Mouse (Mus musculus) thymus, adult 2 months (tissue): Measurements from ENCODE around the gene Rft1. TPM values are rescaled to one million over a fixed set of nuclear protein-coding genes. Genes with fewer than 3 reads are reported as not detected.

ENCODE experiments used
- DNase-seq: peaks from one replicate; pipeline ENCODE4 v3.0.0; 2021
- H3K27ac ChIP-seq: fragments of 200-500 bp; 2 replicates; pipeline ENCODE4 v1.5.1; 2012; ENCODE audit warnings: low read length, control low read depth; ENCODE audit not compliant: control insufficient read depth, insufficient read depth
- H3K27me3 ChIP-seq: fragments of 200-500 bp; 2 replicates; pipeline ENCODE4 v1.6.1; 2012; ENCODE audit warnings: mild to moderate bottlenecking, low read length, moderate library complexity, mixed read lengths; ENCODE audit not compliant: control insufficient read depth, insufficient read depth
- H3K36me3 ChIP-seq: fragments of 200-500 bp; 2 replicates; pipeline ENCODE4 v1.6.1; 2012; ENCODE audit warnings: mild to moderate bottlenecking, low read length, moderate library complexity; ENCODE audit not compliant: control insufficient read depth, insufficient read depth
- H3K4me1 ChIP-seq: fragments of 200-500 bp; replicated peaks from 2 replicates; pipeline ENCODE4 v1.6.1; 2012; ENCODE audit warnings: low read length; ENCODE audit not compliant: control insufficient read depth, insufficient read depth
- H3K4me3 ChIP-seq: fragments of 200-500 bp; 2 replicates; pipeline ENCODE4 v1.5.1; 2012; ENCODE audit warnings: mild to moderate bottlenecking, low read length, control low read depth, moderate library complexity; ENCODE audit not compliant: control insufficient read depth, insufficient read depth
- CTCF ChIP-seq: fragments of 200-500 bp; IDR thresholded peaks from 2 replicates; pipeline ENCODE4 v1.5.1; 2012; ENCODE audit warnings: mild to moderate bottlenecking, control low read depth, low read length, moderate library complexity, borderline replicate concordance; ENCODE audit not compliant: control insufficient read depth, poor library complexity, insufficient read depth; ENCODE audit errors: extremely low read depth
- POLR2A ChIP-seq: fragments of 200-500 bp; IDR thresholded peaks from 2 replicates; pipeline ENCODE4 v1.6.1; 2012; ENCODE audit warnings: mild to moderate bottlenecking, low read length, control low read depth, moderate library complexity; ENCODE audit not compliant: control insufficient read depth, poor library complexity, insufficient read depth; ENCODE audit errors: extremely low read depth
- WGBS: fragments of 180-500 bp; shearing (Covaris S2); methylation state at CpG from one replicate; pipeline ENCODE4 v1.1.7; 2018; 5-methylcytosine and 5-hydroxymethylcytosine counted together
- polyA plus RNA-seq: library from polyadenylated mRNA; depleted of rRNA; stranded (reverse); fragments of >200 nt; gene quantifications from 2 replicates; pipeline ENCODE4 v1.2.3, GENCODE M21; 2012

Gene Rft1
- polyA plus RNA-seq, 1 experiment = 13.8 TPM

GRCm38 (mm10) chr14:30674947-30675346 is 20.8 kb downstream of the Rft1 start:
- DNase-seq = peak; percentile 58
- H3K36me3 ChIP-seq = peaks cover 31% of the 10 kb centered on the region
- no peak overlapping the region for H3K4me3 ChIP-seq
- TF ChIP-seq CTCF (no peak), POLR2A (no peak)
- WGBS = 38% methylated on average over 6 of the region's 6 CpGs
- peak overlapping the region; percentile 73 for H3K27ac ChIP-seq
- peaks cover 5% of the 10 kb centered on the region for H3K4me1 ChIP-seq
- H3K27me3 ChIP-seq = no peaks in the 10 kb centered on the region

- Histone ChIP-seq H3K4me3 (no peak overlapping the region), H3K27me3 (no peaks in the 10 kb centered on the region), H3K36me3 (peaks cover 23% of the 10 kb centered on the region), H3K4me1 (no peaks in the 10 kb centered on the region), H3K27ac (no peak overlapping the region)
- no peak for DNase-seq
- TF ChIP-seq POLR2A (no peak), CTCF (no peak)
- 97% methylated on average over 3 of the region's 3 CpGs for WGBS
Observed at GRCm38 (mm10) chr14:30682131-30682530, 28.0 kb downstream of the Rft1 start.

- 96% methylated on average over 3 of the region's 3 CpGs for WGBS
- peaks cover 4% of the 10 kb centered on the region for H3K36me3 ChIP-seq
- TF ChIP-seq CTCF (no peak), POLR2A (no peak)
- H3K4me1 ChIP-seq = no peaks in the 10 kb centered on the region
- no peak overlapping the region for H3K4me3 ChIP-seq
- H3K27me3 ChIP-seq = no peaks in the 10 kb centered on the region
- DNase-seq = no peak
- no peak overlapping the region for H3K27ac ChIP-seq
Observed at GRCm38 (mm10) chr14:30690685-30691084, 36.5 kb downstream of the Rft1 start.

DNA sequence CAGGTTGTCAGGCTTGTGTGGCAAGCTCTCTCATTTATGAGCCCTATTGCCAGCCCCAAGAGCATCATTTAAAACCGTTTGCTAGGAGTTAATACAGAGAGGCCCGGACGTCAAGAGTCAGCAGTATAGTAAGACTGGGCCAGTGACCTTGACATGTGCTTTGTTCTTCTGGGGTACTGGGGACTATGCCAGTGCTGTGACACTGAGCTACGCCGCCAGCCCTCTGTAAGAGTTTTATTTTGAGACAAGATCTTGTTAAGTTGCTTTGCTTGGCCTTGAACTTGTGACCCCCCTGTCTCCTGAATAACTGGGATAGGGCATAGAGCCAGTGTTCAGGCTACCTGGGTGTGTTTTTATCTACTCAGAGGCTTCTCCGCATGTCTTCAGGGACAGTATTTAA is 38.3 kb downstream of the Rft1 start:
- Histone ChIP-seq H3K27ac (no peak overlapping the region), H3K4me3 (no peak overlapping the region), H3K4me1 (no peaks in the 10 kb centered on the region), H3K27me3 (no peaks in the 10 kb centered on the region), H3K36me3 (peaks cover 4% of the 10 kb centered on the region)
- TF ChIP-seq POLR2A = no peak
- 96% methylated on average over 6 of the region's 6 CpGs for WGBS
- no peak for DNase-seq

DNA sequence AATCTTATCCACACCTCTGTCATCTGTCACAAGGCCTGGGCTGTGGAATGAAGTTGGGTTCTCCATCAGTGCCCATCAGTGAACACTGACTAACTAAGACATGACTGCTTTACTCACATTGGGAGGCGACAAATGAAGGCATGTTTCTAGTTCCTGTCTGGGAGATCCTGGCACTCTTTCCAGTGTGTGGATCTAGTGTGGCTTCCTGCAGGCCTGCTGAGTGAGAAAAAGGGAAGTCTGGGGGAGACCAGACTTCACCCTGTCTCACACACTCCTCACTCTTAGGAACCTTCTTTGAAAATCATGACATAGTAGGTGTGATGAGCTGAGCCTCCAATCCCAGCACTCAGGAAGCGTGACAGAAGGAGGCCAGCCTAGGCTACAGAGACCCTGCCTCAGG is 40.6 kb downstream of the Rft1 start:
- no peak for DNase-seq
- TF ChIP-seq POLR2A = no peak
- TF ChIP-seq CTCF = no peak
- H3K27me3 ChIP-seq = no peaks in the 10 kb centered on the region
- H3K27ac ChIP-seq = no peak overlapping the region
- H3K36me3 ChIP-seq = peaks cover 3% of the 10 kb centered on the region
- H3K4me3 ChIP-seq = no peak overlapping the region
- 93% methylated on average over 2 of the region's 2 CpGs for WGBS
- no peaks in the 10 kb centered on the region for H3K4me1 ChIP-seq

DNA sequence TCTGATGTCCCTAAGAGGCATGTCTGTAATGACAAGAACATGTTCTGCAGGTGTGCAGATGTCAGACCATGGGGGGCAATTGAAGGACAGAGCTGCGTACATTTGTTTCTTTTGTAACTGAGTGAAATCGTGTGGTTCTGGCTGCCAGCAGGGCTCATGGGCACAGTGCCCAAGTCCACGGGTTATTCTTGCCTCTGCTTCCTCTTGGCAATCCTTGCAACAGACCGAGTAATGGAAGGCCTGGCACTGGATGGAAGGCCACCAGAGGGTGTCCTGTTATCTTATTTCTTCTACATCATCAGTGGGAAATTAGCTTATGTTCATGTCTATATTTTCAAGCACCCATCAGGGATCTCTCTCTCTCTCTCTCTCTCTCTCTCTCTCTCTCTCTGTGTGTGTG is 41.4 kb downstream of the Rft1 start:
- Histone ChIP-seq H3K27me3 (no peaks in the 10 kb centered on the region), H3K36me3 (no peaks in the 10 kb centered on the region; the same call in 1 of the 2 replicates), H3K4me1 (no peaks in the 10 kb centered on the region), H3K27ac (no peak overlapping the region), H3K4me3 (no peak overlapping the region)
- no peak for DNase-seq
- no peak for TF ChIP-seq POLR2A
- TF ChIP-seq CTCF = no peak
- WGBS = 23% methylated on average over 4 of the region's 4 CpGs

DNA sequence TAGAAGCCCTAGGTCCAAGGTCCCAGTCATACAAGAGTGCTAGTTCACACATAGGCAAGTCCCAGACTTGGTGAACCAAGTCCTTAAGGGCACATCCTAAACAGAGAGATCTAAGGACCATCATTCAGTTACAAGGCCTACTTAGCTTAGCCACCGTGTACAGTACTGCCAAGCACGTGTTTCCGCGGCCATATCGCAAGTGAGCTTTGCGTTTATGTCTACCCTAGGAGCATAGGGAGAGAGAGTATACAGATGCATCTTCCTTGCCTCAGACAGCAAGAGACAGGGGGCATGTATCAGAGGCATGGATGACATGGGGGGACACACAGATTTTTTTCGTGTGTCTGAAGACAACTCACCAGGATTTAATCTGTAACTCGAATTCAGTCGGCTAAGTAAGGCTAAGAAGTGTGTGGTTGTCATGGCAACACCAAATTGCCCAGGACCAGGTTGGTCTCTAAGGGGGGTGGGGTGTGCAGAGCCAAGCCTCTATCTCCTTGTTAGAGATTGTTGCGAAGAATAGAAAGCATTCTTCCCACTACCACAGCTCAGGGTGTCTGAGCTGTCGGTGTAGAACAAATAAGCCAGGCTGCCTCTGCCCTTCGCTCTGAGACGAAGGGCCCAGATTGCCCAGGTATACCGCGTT is 43.4 kb downstream of the Rft1 start:
- DNase-seq = no peak

More for the DNA sequence above, 43.4 kb downstream of the Rft1 start:
- H3K4me3 ChIP-seq = no peak overlapping the region
- H3K27ac ChIP-seq = no peak overlapping the region
- H3K27me3 ChIP-seq = no peaks in the 10 kb centered on the region
- no peaks in the 10 kb centered on the region for H3K36me3 ChIP-seq
- no peaks in the 10 kb centered on the region for H3K4me1 ChIP-seq
- 92% methylated on average over 15 of the region's 15 CpGs for WGBS
- TF ChIP-seq CTCF (no peak), POLR2A (no peak)
